Mouse (Mus musculus) T-helper 2 cell (primary cell): ENCODE measurements around the gene Sugct.

Experiments
- in situ Hi-C: fragments of 300-600 bp; cut with MboI, MseI; formaldehyde crosslinking; loops from one replicate; pipeline ENCODE4 v1.15.1; 2025; ENCODE audit warnings: high pct_unique_total_duplicates

Sugct gene

GRCm38 (mm10) chr13:17296460-17296859 is 398.9 kb downstream of the Sugct start:
- in situ Hi-C loops: no loop called here

- in situ Hi-C loops: no loop called here
These were observed 404.3 kb downstream of the Sugct start for GRCm38 (mm10) chr13:17291057-17291456.

- in situ Hi-C loops: no loop called here
These were observed 407.0 kb downstream of the Sugct start for GRCm38 (mm10) chr13:17288377-17288776.

GRCm38 (mm10) chr13:17245936-17246335 is 449.4 kb downstream of the Sugct start:
- in situ Hi-C loops: no loop called here

GRCm38 (mm10) chr13:17216524-17216923 is 478.8 kb downstream of the Sugct start:
- in situ Hi-C loops: loop anchor here (10.0 kb wide), 1 partner anchor 218 kb away; no protein-coding TSS in a partner anchor

GRCm38 (mm10) chr13:17212681-17213080 is 482.7 kb downstream of the Sugct start:
- in situ Hi-C loops: loop anchor here (10.0 kb wide), 1 partner anchor 222 kb away; no protein-coding TSS in a partner anchor

GRCm38 (mm10) chr13:17190180-17190762 is 505.1 kb downstream of the Sugct start:
- in situ Hi-C loops: no loop called here

- in situ Hi-C loops: no loop called here
These were observed 510.1 kb downstream of the Sugct start for GRCm38 (mm10) chr13:17185253-17185652.

GRCm38 (mm10) chr13:17165917-17166316 is 529.4 kb downstream of the Sugct start:
- in situ Hi-C loops: no loop called here

GRCm38 (mm10) chr13:17164721-17165120 is 530.6 kb downstream of the Sugct start:
- in situ Hi-C loops: no loop called here

GRCm38 (mm10) chr13:17146441-17146992 is 548.8 kb downstream of the Sugct start:
- in situ Hi-C loops: loop anchor here (10.0 kb wide), 1 partner anchor 118 kb away; no protein-coding TSS in a partner anchor

- in situ Hi-C loops: no loop called here
These were observed 579.3 kb downstream of the Sugct start for GRCm38 (mm10) chr13:17116073-17116472.

GRCm38 (mm10) chr13:17102372-17102771 is 593.0 kb downstream of the Sugct start:
- in situ Hi-C loops: no loop called here

- in situ Hi-C loops: no loop called here
These were observed 608.8 kb downstream of the Sugct start for GRCm38 (mm10) chr13:17086547-17086946.

GRCm38 (mm10) chr13:17086146-17086545 is 609.2 kb downstream of the Sugct start:
- in situ Hi-C loops: no loop called here

GRCm38 (mm10) chr13:17084946-17085852 is 610.2 kb downstream of the Sugct start:
- in situ Hi-C loops: no loop called here

- in situ Hi-C loops: no loop called here
These were observed 613.7 kb downstream of the Sugct start for GRCm38 (mm10) chr13:17081618-17082017.

GRCm38 (mm10) chr13:17065552-17065951 is 629.8 kb downstream of the Sugct start:
- in situ Hi-C loops: no loop called here

- in situ Hi-C loops: no loop called here
These were observed 638.7 kb downstream of the Sugct start for GRCm38 (mm10) chr13:17056650-17057049.

- in situ Hi-C loops: no loop called here
These were observed 651.7 kb downstream of the Sugct start for GRCm38 (mm10) chr13:17043426-17044224.

- in situ Hi-C loops: no loop called here
These were observed 653.0 kb downstream of the Sugct start for GRCm38 (mm10) chr13:17042332-17042731.

GRCm38 (mm10) chr13:17039727-17040126 is 655.6 kb downstream of the Sugct start:
- in situ Hi-C loops: no loop called here
